Mouse (Mus musculus) limb, embryonic 12.5 days (tissue): ENCODE measurements at regions not wholly inside any gene's neighbourhood (a gene's known extent, or its start where the extent isn't known, plus 50 kb on each side); places are given as distances from the start of the nearest gene placed in this dataset. TPM values are rescaled to one million over a fixed set of nuclear protein-coding genes. Genes with fewer than 3 reads are reported as not detected.

ENCODE experiments used
- ATAC-seq: fragments of 200-750 bp; cut with Nextera tagmentation; 2 replicates; pipeline ENCODE4 v1.8.0; 2017; ENCODE audit warnings: low read depth, moderate TSS enrichment; ENCODE audit not compliant: insufficient number of reproducible peaks, insufficient read depth, low FRiP score, low TSS enrichment
- H3K27ac ChIP-seq: fragments of 300-500 bp; sonication (generic); 2 replicates; pipeline ENCODE4 v1.5.1; 2016; ENCODE audit warnings: mild to moderate bottlenecking, moderate library complexity
- H3K27me3 ChIP-seq: fragments of 300-500 bp; sonication (generic); 2 replicates; pipeline ENCODE4 v1.6.1; 2016; ENCODE audit warnings: mild to moderate bottlenecking, moderate library complexity
- H3K36me3 ChIP-seq: fragments of 300-500 bp; sonication (generic); 2 replicates; pipeline ENCODE4 v1.6.1; 2016; ENCODE audit warnings: mild to moderate bottlenecking, moderate library complexity
- H3K4me1 ChIP-seq: fragments of 300-500 bp; sonication (generic); replicated peaks from 2 replicates; pipeline ENCODE4 v1.6.1; 2016
- H3K4me2 ChIP-seq: fragments of 300-500 bp; sonication (generic); 2 replicates; pipeline ENCODE4 v1.6.1; 2016; ENCODE audit warnings: mild to moderate bottlenecking, moderate library complexity
- H3K4me3 ChIP-seq: fragments of 300-500 bp; sonication (generic); replicated peaks from 2 replicates; pipeline ENCODE4 v1.5.1; 2016; ENCODE audit warnings: mild to moderate bottlenecking
- H3K9ac ChIP-seq: fragments of 300-500 bp; sonication (generic); replicated peaks from 2 replicates; pipeline ENCODE4 v1.6.1; 2016; ENCODE audit warnings: mild to moderate bottlenecking, moderate library complexity
- H3K9me3 ChIP-seq: fragments of 300-500 bp; sonication (generic); 2 replicates; pipeline ENCODE4 v1.6.1; 2016; ENCODE audit warnings: mild to moderate bottlenecking, moderate library complexity
- WGBS: fragments of 180-500 bp; shearing (Covaris S2); methylation state at CpG from one replicate; pipeline ENCODE4 v1.1.7; 2016; 5-methylcytosine and 5-hydroxymethylcytosine counted together
- microRNA-seq: library from miRNA; unstranded; fragments of <30 nt; microRNA quantifications from one replicate; pipeline ENCODE4, GENCODE M21; 2017

- Histone ChIP-seq H3K27me3 (no peaks in the 10 kb centered on the region), H3K9me3 (no peaks in the 10 kb centered on the region), H3K4me3 (no peak overlapping the region), H3K27ac (no peak overlapping the region), H3K4me1 (no peaks in the 10 kb centered on the region), H3K9ac (no peak overlapping the region), H3K36me3 (no peaks in the 10 kb centered on the region), H3K4me2 (no peak overlapping the region)
- 76% methylated on average over 2 of the region's 2 CpGs for WGBS
- no peak for ATAC-seq
Measured at GRCm38 (mm10) chr1:96276646-96277045, 595.3 kb downstream of the Slco4c1 start.

Small RNA genes in the stretch of these regions (microRNA-seq; reads per million reads assigned to microRNA genes)
- not detected for gene Gm22917
